Mouse (Mus musculus) liver, embryonic 13.5 days (tissue): ENCODE results near the gene Fbxo31. TPM values are rescaled to one million over a fixed set of nuclear protein-coding genes. Genes with fewer than 3 reads are reported as not detected.
A peak's percentile ranks its signal among the peaks of the same experiment; 100 is the strongest.

Source experiments
- ATAC-seq: fragments of 200-750 bp; cut with Nextera tagmentation; 2 replicates; pipeline ENCODE4 v1.8.0; 2017; ENCODE audit warnings: low read depth, mild to moderate bottlenecking, moderate number of reproducible peaks, moderate library complexity
- DNase-seq: peaks from one replicate; pipeline ENCODE4 v3.0.0; 2022
- H3K27ac ChIP-seq: fragments of 300-500 bp; sonication (generic); 2 replicates; pipeline ENCODE4 v1.5.1; 2015; ENCODE audit warnings: moderate library complexity, mild to moderate bottlenecking, inconsistent platforms
- H3K27me3 ChIP-seq: fragments of 300-500 bp; sonication (generic); 2 replicates; pipeline ENCODE4 v1.6.1; 2015; ENCODE audit warnings: mild to moderate bottlenecking, inconsistent platforms
- H3K36me3 ChIP-seq: fragments of 300-500 bp; sonication (generic); 2 replicates; pipeline ENCODE4 v1.6.1; 2015; ENCODE audit warnings: mild to moderate bottlenecking, inconsistent platforms
- H3K4me1 ChIP-seq: fragments of 300-500 bp; sonication (generic); replicated peaks from 2 replicates; pipeline ENCODE4 v1.6.1; 2015; ENCODE audit warnings: inconsistent platforms
- H3K4me2 ChIP-seq: fragments of 300-500 bp; sonication (generic); 2 replicates; pipeline ENCODE4 v1.6.1; 2015; ENCODE audit warnings: inconsistent platforms, mild to moderate bottlenecking, moderate library complexity
- H3K4me3 ChIP-seq: fragments of 300-500 bp; sonication (generic); replicated peaks from 2 replicates; pipeline ENCODE4 v1.5.1; 2015; ENCODE audit warnings: mild to moderate bottlenecking, inconsistent platforms
- H3K9ac ChIP-seq: fragments of 300-500 bp; sonication (generic); 2 replicates; pipeline ENCODE4 v1.6.1; 2015; ENCODE audit warnings: mild to moderate bottlenecking, inconsistent platforms
- H3K9me3 ChIP-seq: fragments of 300-500 bp; sonication (generic); replicated peaks from 2 replicates; pipeline ENCODE4 v1.6.1; 2016; ENCODE audit warnings: inconsistent platforms
- WGBS: fragments of 180-500 bp; shearing (Covaris S2); methylation state at CpG from one replicate; pipeline ENCODE4 v1.1.7; 2015; ENCODE audit not compliant: insufficient replicate concordance; 5-methylcytosine and 5-hydroxymethylcytosine counted together
- polyA plus RNA-seq: library from polyadenylated mRNA; unstranded; fragments of >200 nt; fragmentation: Nextera tagmentation; extraction: Ambion mirVana; gene quantifications from 2 replicates; pipeline ENCODE4 v1.2.1, GENCODE M21; 2015

The Fbxo31 gene
- polyA plus RNA-seq, 1 experiment from 2014 or later, result 10.4 TPM

DNA sequence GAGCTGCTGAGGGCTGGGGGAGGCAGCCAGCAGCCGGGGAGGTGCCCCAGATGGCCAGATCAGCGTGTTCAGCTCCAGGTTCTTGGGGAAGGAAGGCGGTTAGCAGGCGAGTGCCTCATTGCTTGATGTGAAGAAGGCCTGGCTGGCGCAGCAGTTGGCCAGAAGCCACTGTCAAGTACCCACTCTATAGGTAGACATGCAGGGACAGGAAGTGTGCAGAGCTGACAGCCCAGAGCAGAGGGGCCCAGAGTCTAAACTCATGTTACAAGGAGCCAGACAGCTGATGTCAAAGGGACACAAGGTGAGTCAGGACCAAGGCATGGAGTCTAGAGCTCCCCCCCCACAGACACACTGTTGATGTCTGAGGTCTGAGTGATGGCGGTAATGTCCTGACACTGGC, 28.6 kb downstream of the Fbxo31 start:
- peaks cover 6% of the 10 kb centered on the region; the same call in 1 of the 2 replicates for H3K27me3 ChIP-seq
- DNase-seq, result no peak
- WGBS, result 82% methylated on average over 6 of the region's 6 CpGs
- H3K4me3 ChIP-seq, result no peak overlapping the region
- H3K9me3 ChIP-seq, result no peaks in the 10 kb centered on the region
- no peak overlapping the region for H3K27ac ChIP-seq
- no peak for ATAC-seq
- H3K9ac ChIP-seq, result no peak overlapping the region
- no peak overlapping the region for H3K4me2 ChIP-seq
- H3K36me3 ChIP-seq, result peaks cover 49% of the 10 kb centered on the region
- H3K4me1 ChIP-seq, result no peaks in the 10 kb centered on the region

DNA sequence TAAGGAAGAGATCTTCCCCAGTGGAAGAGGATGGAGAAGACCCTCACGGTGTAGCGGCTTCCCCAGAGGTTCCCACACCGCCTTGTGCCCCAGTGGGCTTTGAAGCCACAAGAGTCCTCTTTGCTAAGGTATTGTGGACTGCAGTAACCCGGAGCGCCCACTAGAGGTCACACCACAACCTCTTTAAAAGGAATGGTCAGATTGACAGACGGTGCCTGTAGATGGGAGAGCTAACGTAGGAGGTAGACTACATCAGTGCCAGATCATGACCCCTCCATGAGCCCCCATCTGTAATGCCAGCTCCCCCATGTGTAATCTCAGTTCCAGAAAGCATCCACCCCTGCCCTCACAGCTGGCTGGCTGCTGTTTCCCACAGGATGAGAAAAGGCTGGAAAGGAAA, 31.5 kb downstream of the Fbxo31 start:
- 4% methylated on average over 7 of the region's 7 CpGs for WGBS
- Histone ChIP-seq H3K9ac (no peak overlapping the region), H3K4me3 (no peak overlapping the region), H3K9me3 (no peaks in the 10 kb centered on the region; the same call in 1 of the 2 replicates), H3K4me2 (no peak overlapping the region), H3K27ac (no peak overlapping the region), H3K36me3 (peaks cover 20% of the 10 kb centered on the region), H3K4me1 (no peaks in the 10 kb centered on the region), H3K27me3 (peaks cover 9% of the 10 kb centered on the region; the same call in 1 of the 2 replicates)
- ATAC-seq (peak; percentile 41; the same call in 1 of the 2 replicates), DNase-seq (peak; percentile 57)

DNA sequence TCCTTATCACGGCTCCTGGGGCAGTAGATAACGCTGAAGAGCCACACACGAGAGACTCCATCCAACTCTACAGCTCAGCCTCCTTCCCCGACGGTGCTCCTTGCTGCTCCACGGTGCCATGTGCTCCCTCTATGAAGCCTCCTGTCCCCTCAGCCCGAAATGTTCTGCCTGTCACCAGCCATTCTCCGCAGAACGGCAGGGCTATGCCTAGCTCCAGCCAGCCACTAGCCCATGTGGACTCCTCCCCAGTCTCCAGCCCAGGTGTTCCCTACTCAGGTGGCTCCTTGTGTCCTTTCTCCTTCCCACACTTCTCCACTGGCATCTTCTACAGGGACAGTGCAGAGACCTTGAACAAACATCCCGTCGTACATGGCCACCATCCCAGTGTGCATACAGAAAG, 33.7 kb downstream of the Fbxo31 start:
- ATAC-seq (no peak), DNase-seq (no peak)
- no peaks in the 10 kb centered on the region for H3K36me3 ChIP-seq
- 43% methylated on average over 11 of the region's 11 CpGs for WGBS
- no peak overlapping the region for H3K27ac ChIP-seq
- H3K9me3 ChIP-seq, result no peaks in the 10 kb centered on the region; the same call in 1 of the 2 replicates
- H3K27me3 ChIP-seq, result peaks cover 9% of the 10 kb centered on the region; the same call in 1 of the 2 replicates
- no peak overlapping the region for H3K4me3 ChIP-seq
- H3K4me2 ChIP-seq, result no peak overlapping the region
- no peak overlapping the region for H3K9ac ChIP-seq
- H3K4me1 ChIP-seq, result no peaks in the 10 kb centered on the region

DNA sequence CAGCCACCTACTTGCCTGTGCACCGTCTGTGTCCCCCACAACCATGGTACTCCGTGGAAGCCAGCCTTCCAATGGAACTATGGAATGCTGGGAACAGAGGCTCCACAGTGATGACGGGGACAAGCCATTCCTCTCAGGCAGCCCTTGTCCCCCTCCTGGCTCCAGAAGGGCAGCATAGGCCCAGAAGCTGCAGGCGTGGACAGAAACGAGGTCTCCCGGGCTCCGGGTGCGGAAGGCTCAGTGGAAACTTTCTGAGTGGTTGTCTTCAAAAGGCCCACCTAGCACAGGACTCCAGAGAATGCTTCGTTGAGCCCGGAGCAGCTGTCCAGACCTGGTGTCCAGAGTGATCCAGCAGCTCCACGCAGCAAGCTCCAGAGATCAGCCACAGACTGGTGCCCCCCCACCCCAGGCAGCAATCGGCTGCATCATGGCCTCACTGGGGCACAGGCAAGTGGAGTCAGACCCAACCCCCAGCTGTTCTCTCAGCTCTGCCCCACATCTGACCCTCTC, 34.3 kb downstream of the Fbxo31 start, which contains the start of gene 1700018B08Rik:
1700018B08Rik (minus strand) TSS at position 45 of the 510 bp plus-strand sequence.
- H3K9ac ChIP-seq, result no peak within 1 kb of the TSS
- H3K27ac ChIP-seq, result no peak within 1 kb of the TSS
- no peaks in the 10 kb centered on the region for H3K4me1 ChIP-seq
- ATAC-seq (no peak), DNase-seq (no peak)
- H3K27me3 ChIP-seq, result peaks cover 9% of the 10 kb centered on the region; the same call in 1 of the 2 replicates
- no peak within 1 kb of the TSS for H3K4me2 ChIP-seq
- no peak within 1 kb of the TSS for H3K4me3 ChIP-seq
- H3K9me3 ChIP-seq, result no peaks in the 10 kb centered on the region; the same call in 1 of the 2 replicates
- WGBS, result 61% methylated on average over 12 of the region's 12 CpGs
- H3K36me3 ChIP-seq, result no peaks in the 10 kb centered on the region

DNA sequence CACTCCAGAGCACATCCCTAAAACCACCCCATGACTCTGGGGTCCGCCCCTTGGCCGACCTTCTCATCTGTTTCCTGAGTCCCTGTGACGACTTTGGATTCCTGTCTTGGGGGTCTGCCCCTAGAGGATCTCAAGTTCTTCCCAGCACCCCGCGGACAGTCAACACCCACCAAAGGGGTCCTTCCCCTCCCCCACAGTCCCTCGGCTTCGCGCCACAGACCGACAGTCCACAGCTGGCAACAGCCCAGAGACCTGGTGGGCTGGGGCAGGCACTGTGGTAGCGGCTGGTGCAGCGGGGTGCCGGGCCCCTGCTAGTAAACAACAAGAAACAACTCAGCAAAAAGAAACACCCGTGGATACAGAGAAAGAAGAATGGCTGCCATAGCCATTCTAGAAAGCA, 35.7 kb downstream of the Fbxo31 start:
- DNase-seq (no peak), ATAC-seq (no peak)
- Histone ChIP-seq H3K27ac (no peak overlapping the region), H3K9me3 (no peaks in the 10 kb centered on the region; the same call in 1 of the 2 replicates), H3K4me2 (no peak overlapping the region), H3K4me1 (no peaks in the 10 kb centered on the region), H3K4me3 (no peak overlapping the region), H3K9ac (no peak overlapping the region), H3K27me3 (peaks cover 12% of the 10 kb centered on the region), H3K36me3 (no peaks in the 10 kb centered on the region)
- 67% methylated on average over 13 of the region's 13 CpGs for WGBS

DNA sequence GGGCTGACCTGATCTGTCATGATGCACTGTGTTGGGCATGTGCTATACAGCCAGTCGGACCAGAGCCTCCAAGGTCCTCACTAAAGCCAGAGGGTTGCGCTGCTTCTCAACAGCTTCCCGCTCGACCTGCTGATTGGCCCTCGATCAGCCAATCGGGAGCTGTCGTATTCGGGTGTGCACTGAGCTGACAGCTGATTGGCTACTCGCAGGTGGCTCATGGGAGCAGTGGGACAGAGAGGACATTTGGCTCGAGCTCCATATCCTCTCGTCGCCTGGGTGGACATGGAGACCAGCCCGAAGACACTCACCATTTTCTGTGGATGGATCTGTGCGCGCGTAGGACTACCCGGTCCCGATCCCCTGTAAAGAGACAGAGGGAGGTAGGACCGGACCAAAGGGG, 36.7 kb downstream of the Fbxo31 start:
- no peaks in the 10 kb centered on the region; the same call in 1 of the 2 replicates for H3K9me3 ChIP-seq
- no peak for ATAC-seq
- H3K27ac ChIP-seq, result no peak overlapping the region
- H3K4me3 ChIP-seq, result no peak overlapping the region
- peaks cover 12% of the 10 kb centered on the region for H3K27me3 ChIP-seq
- H3K9ac ChIP-seq, result no peak overlapping the region
- no peaks in the 10 kb centered on the region for H3K4me1 ChIP-seq
- no peak overlapping the region for H3K4me2 ChIP-seq
- no peaks in the 10 kb centered on the region for H3K36me3 ChIP-seq
- WGBS, result 61% methylated on average over 19 of the region's 19 CpGs
- no peak for DNase-seq

DNA sequence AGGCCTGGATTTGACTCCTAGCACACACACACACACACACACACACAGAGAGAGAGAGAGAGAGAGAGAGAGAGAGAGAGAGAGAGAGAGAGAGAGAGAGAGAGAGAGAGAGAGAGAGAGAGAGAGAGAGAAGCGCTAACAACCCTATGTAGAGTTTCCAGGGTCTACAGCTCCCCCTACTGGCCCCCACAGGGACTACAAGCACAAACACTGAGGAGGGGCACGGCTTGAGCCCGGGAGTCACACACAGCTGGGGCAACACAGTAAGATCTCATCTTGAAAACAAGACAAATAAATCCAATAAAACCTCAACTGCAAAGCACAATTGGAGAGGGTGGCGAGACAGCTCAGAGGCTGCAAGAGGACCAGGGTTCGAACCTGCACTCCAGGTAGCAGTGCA, 46.2 kb downstream of the Fbxo31 start:
- H3K4me1 ChIP-seq, result no peaks in the 10 kb centered on the region
- no peak overlapping the region for H3K27ac ChIP-seq
- DNase-seq (no peak), ATAC-seq (no peak)
- no peak overlapping the region for H3K4me2 ChIP-seq
- H3K9ac ChIP-seq, result no peak overlapping the region
- H3K27me3 ChIP-seq, result no peaks in the 10 kb centered on the region; the same call in 1 of the 2 replicates
- H3K4me3 ChIP-seq, result no peak overlapping the region
- WGBS, result 51% methylated on average over 5 of the region's 5 CpGs
- no peaks in the 10 kb centered on the region for H3K36me3 ChIP-seq
- no peaks in the 10 kb centered on the region for H3K9me3 ChIP-seq

DNA sequence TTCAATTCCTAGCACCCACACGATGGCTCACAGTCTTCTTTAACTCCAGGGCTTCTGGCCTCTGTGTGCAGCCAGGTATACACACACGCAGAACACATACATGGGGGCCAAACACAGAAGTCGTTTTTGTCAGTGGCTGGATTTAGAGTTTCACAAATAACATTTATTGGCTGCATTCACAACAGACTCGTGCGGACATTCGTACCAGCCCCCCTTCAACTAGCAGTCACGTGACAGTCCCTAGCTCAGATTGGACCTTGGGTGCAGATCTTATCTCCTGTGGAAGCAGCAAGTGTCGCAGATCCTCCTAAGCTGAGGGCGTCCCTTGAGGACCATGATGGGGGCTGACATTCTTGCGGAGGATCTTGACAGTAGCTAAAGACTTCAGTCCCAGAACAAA, 48.0 kb downstream of the Fbxo31 start:
- ATAC-seq, result no peak

DNA sequence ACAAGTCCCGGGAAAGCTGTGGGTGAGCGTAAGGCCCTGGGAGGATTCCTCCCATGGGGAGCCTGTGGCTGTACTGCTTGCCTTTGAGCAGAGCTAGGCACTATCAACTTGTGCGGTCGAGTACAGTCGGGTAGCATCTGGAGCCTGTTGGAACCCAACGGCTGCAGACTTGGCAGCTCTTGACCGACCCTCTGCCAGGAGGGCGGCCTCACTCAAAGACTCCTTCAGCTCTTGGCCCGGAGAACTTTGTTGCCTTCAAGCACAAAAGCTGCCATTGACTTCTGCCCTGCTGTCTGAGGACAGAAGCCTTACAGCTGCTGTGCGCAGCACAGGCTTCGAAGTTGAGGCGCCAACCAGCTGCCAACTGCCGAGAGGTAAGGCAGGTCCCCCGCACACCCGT, 49.8 kb downstream of the Fbxo31 start:
- ATAC-seq, result no peak
- WGBS, result 77% methylated on average over 15 of the region's 15 CpGs
- H3K27me3 ChIP-seq, result no peaks in the 10 kb centered on the region; the same call in 1 of the 2 replicates
- no peaks in the 10 kb centered on the region for H3K9me3 ChIP-seq
- no peaks in the 10 kb centered on the region for H3K4me1 ChIP-seq
- H3K4me2 ChIP-seq, result no peak overlapping the region
- H3K4me3 ChIP-seq, result no peak overlapping the region
- no peak overlapping the region for H3K9ac ChIP-seq
- no peak for DNase-seq
- H3K27ac ChIP-seq, result no peak overlapping the region
- H3K36me3 ChIP-seq, result no peaks in the 10 kb centered on the region

More for the DNA sequence above, 48.0 kb downstream of the Fbxo31 start:
- DNase-seq, result no peak
- WGBS, result 67% methylated on average over 10 of the region's 10 CpGs
- Histone ChIP-seq H3K27ac (no peak overlapping the region), H3K36me3 (no peaks in the 10 kb centered on the region), H3K9me3 (no peaks in the 10 kb centered on the region), H3K9ac (no peak overlapping the region), H3K27me3 (no peaks in the 10 kb centered on the region; the same call in 1 of the 2 replicates), H3K4me2 (no peak overlapping the region), H3K4me3 (no peak overlapping the region), H3K4me1 (no peaks in the 10 kb centered on the region)

DNA sequence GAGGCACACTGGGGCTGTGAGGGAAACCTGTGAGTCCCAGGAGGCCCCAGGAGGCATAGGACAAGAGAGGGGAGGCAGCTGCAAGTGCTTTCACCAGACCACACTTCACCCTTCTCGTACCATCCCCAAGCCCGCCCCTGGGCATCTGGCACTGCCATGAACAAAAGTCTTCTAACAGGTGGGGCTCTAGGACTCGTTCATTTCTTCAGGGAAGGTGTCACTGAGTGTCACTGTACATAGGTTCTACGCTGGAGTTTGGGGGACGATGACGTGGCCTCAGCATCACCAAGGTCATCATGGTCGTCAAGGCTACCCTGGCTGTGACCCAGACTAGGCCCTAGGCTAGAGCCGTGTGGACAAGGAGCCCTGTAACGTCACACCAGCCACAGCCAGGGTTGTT, 50.9 kb downstream of the Fbxo31 start:
- Histone ChIP-seq H3K36me3 (no peaks in the 10 kb centered on the region), H3K27ac (no peak overlapping the region), H3K27me3 (no peaks in the 10 kb centered on the region; the same call in 1 of the 2 replicates), H3K4me2 (no peak overlapping the region), H3K4me1 (no peaks in the 10 kb centered on the region), H3K9me3 (no peaks in the 10 kb centered on the region), H3K4me3 (no peak overlapping the region), H3K9ac (no peak overlapping the region)
- DNase-seq (no peak), ATAC-seq (no peak)
- whole genome bisulfite sequencing, result 71% methylated on average over 9 of the region's 9 CpGs

DNA sequence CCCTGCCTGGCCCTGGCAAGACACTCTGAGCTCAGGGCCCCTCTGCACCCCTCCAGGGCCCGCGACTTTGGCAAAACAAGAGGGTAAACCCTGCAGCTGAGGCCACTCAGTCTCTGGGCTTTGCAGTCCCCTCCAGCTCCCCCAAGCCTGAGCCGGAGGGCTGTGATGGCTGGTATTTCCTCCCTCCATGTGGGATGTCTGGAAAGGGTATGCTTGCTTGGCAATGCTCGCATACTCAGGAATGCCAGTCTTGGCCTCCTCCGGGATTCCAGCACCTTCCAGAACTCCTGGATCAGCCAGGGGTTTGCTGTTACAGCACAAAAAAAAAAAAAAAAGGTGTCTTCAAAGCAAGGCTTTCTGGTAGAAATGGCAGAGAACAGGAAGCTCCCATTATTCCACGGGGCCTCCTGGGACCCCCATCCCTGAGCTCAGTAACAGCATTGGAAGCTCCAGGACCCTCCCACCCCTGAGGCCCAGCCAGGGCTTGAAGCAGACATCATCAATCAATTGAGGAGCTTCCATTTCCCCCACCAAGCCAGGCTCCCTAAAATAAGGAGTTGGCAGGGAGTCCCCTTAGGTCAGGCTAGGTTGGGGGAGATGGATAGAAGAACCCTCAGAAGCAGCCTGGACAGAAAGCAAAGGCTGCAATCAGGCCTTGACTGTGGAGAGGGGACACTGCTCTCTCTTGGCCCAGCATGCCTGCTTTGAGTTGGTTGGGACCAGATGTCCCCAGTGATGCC, 51.6 kb downstream of the Fbxo31 start:
- no peak overlapping the region for H3K4me2 ChIP-seq
- H3K9me3 ChIP-seq, result no peaks in the 10 kb centered on the region
- H3K27ac ChIP-seq, result no peak overlapping the region
- H3K27me3 ChIP-seq, result no peaks in the 10 kb centered on the region; the same call in 1 of the 2 replicates
- no peak for DNase-seq
- H3K36me3 ChIP-seq, result no peaks in the 10 kb centered on the region
- H3K9ac ChIP-seq, result no peak overlapping the region
- no peaks in the 10 kb centered on the region for H3K4me1 ChIP-seq
- H3K4me3 ChIP-seq, result no peak overlapping the region
- WGBS, result 51% methylated on average over 6 of the region's 6 CpGs
- ATAC-seq, result no peak
